Mouse (Mus musculus) myocyte (in vitro differentiated cells): ENCODE data around the gene Nelfa.

Source experiments
- CEBPB ChIP-seq: IDR thresholded peaks from 2 replicates; pipeline ENCODE4 v1.6.1; 2011; ENCODE audit warnings: mild to moderate bottlenecking, moderate library complexity; ENCODE audit not compliant: poor library complexity, insufficient read depth, severe bottlenecking
- E2F4 ChIP-seq: IDR thresholded peaks from one replicate; pipeline ENCODE4 v1.6.1; 2011; ENCODE audit warnings: mild to moderate bottlenecking, control low read depth, moderate library complexity; ENCODE audit not compliant: insufficient read depth
- MAX ChIP-seq: IDR thresholded peaks from one replicate; pipeline ENCODE4 v1.6.1; 2011; ENCODE audit warnings: low read depth, mild to moderate bottlenecking, control low read depth
- MYOD1 ChIP-seq, 3 experiments: IDR thresholded peaks; one replicate each; pipeline ENCODE4 v1.6.1; 2011; ENCODE audit warnings: control low read depth in 2 of 3, low read depth in 2 of 3, mild to moderate bottlenecking in 2 of 3, moderate library complexity in 1 of 3; ENCODE audit not compliant: insufficient read length in 2 of 3, control insufficient read depth in 1 of 3
- MYOG ChIP-seq, 3 experiments: IDR thresholded peaks; one replicate each; pipeline ENCODE4 v1.6.1; 2011; ENCODE audit warnings: control low read depth in 2 of 3, low read depth in 2 of 3, mild to moderate bottlenecking in 2 of 3; ENCODE audit not compliant: insufficient read length in 2 of 3, control insufficient read depth in 1 of 3, insufficient read depth in 1 of 3
- POLR2A ChIP-seq: IDR thresholded peaks from one replicate; pipeline ENCODE4 v1.6.1; 2011; ENCODE audit warnings: low read depth, mild to moderate bottlenecking, control low read depth, moderate library complexity; ENCODE audit not compliant: insufficient read length
- POLR2AphosphoS2 ChIP-seq: IDR thresholded peaks from one replicate; pipeline ENCODE4 v1.6.1; 2011; ENCODE audit warnings: low read depth, control low read depth; ENCODE audit not compliant: insufficient read length
- SRF ChIP-seq: IDR thresholded peaks from one replicate; pipeline ENCODE4 v1.6.1; 2011; ENCODE audit warnings: low read depth; ENCODE audit not compliant: control insufficient read depth, insufficient read length
- TCF3 ChIP-seq: IDR thresholded peaks from one replicate; pipeline ENCODE4 v1.6.1; 2011; ENCODE audit warnings: low read depth, control low read depth; ENCODE audit not compliant: insufficient read length
- USF1 ChIP-seq: IDR thresholded peaks from one replicate; pipeline ENCODE4 v1.6.1; 2011; ENCODE audit warnings: low read depth, mild to moderate bottlenecking, control low read depth, moderate library complexity

- TF ChIP-seq MYOD1 (IDR thresholded peaks at IDR 0.05; ENCODE audit: control insufficient read depth in 1 of 3, insufficient read length in 2 of 3, low read depth in 2 of 3) (no peak), POLR2A (no peak), E2F4 (no peak), CEBPB (no peak), USF1 (no peak), TCF3 (no peak), MAX (no peak), MYOG (IDR thresholded peaks at IDR 0.05; ENCODE audit: control insufficient read depth in 1 of 3, insufficient read depth in 1 of 3, insufficient read length in 2 of 3, low read depth in 2 of 3) (no peak), POLR2AphosphoS2 (no peak), SRF (no peak)
Measured at GRCm38 (mm10) chr5:33853086-33853485, 83.1 kb downstream of the Nelfa start.
